Mouse (Mus musculus) cortical plate, adult 2 months (tissue): Measurements from ENCODE around the gene Ctnnd2. TPM values are rescaled to one million over a fixed set of nuclear protein-coding genes. Genes with fewer than 3 reads are reported as not detected.
A peak's percentile ranks its signal among the peaks of the same experiment; 100 is the strongest.

Experiments
- H3K27ac ChIP-seq: fragments of 200-500 bp; 2 replicates; pipeline ENCODE4 v1.5.1; 2012; ENCODE audit warnings: low read length, control low read depth, inconsistent platforms; ENCODE audit not compliant: insufficient read depth
- H3K4me1 ChIP-seq: fragments of 200-500 bp; 2 replicates; pipeline ENCODE4 v1.6.1; 2011; ENCODE audit warnings: low read length; ENCODE audit not compliant: control insufficient read depth, insufficient read depth
- H3K4me3 ChIP-seq: fragments of 200-500 bp; 2 replicates; pipeline ENCODE4 v1.5.1; 2011; ENCODE audit warnings: mild to moderate bottlenecking, low read length, control low read depth; ENCODE audit not compliant: insufficient read depth
- CTCF ChIP-seq: fragments of 200-500 bp; IDR thresholded peaks from 2 replicates; pipeline ENCODE4 v1.5.1; 2011; ENCODE audit warnings: mild to moderate bottlenecking, control low read depth, low read length; ENCODE audit not compliant: insufficient read depth; ENCODE audit errors: extremely low read depth
- POLR2A ChIP-seq: fragments of 200-500 bp; IDR thresholded peaks from 2 replicates; pipeline ENCODE4 v1.6.1; 2011; ENCODE audit warnings: mild to moderate bottlenecking, low read length, control low read depth; ENCODE audit not compliant: insufficient read depth; ENCODE audit errors: extremely low read depth
- polyA plus RNA-seq: library from polyadenylated mRNA; depleted of rRNA; stranded (reverse); fragments of >200 nt; gene quantifications from 2 replicates; pipeline ENCODE4 v1.2.3, GENCODE M21; 2012

Gene Ctnnd2
- polyA plus RNA-seq, 1 experiment: 133 TPM

DNA sequence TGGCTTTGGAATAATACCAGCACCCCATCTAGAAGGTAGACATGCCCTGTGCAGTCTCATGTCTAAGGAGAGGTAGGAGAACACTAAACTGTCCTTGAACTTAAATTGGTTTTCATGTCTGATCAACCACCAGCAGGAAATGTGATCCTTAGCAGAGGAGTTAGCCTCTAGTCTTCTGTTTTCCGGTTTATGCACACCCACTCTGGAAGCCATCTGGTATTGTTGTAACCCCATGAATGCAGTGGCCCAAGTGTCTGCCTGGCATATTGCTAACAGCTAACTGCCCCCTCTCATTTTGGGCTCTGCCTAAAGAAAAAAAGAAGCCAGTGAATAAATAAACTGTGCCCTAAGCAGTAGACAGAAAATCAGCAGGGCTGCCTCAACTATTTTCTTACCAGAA is 849.6 kb downstream of the Ctnnd2 start:
- Histone ChIP-seq H3K27ac (0 out of 2 replicates have a peak overlapping the region, but pooled peaks have one; percentile 32), H3K4me3 (no peak overlapping the region), H3K4me1 (peaks cover 6% of the 10 kb centered on the region)
- no peak for TF ChIP-seq POLR2A

DNA sequence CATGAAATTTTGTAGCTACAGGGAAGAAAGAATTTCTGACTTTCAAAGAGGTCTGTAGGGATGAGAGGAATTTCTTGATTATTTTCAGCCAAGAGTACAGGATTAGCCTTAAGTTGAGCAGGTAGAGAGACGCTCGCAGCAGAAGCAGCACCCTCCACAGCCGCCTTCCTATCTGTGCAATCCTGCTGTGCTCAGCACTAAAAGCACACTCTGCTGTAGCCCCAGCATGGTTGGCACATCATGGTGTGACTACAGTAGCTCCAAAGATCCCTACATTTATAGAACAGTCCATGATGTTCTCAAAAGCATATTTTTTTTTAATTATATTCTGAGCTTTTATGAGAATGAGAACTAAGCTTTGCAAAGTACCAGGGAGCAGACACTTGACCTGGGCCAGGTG is 850.1 kb downstream of the Ctnnd2 start:
- Histone ChIP-seq H3K27ac (no peak overlapping the region), H3K4me1 (peaks cover 6% of the 10 kb centered on the region), H3K4me3 (no peak overlapping the region)
- TF ChIP-seq POLR2A (no peak), CTCF (no peak)

DNA sequence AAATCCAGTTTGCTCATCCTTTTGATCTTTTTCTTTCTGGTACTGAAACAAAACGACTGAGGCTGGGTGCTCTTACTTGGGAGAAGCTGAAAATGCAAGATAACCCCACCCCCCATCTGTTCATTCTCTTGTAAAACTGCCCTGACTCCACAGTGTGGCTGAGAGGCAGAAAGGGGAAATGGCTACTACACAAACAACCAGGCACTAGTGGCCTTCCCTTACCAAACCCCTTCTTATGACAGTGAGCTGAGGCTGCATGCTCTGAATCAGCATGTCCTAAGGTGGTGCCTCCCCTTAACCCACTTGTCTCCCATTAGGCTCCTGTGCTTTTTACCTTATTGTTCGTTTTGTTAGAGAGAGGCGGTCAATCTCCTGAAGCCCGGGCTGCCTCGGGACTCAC is 851.4 kb downstream of the Ctnnd2 start:
- no peak overlapping the region for H3K4me3 ChIP-seq
- H3K27ac ChIP-seq: no peak overlapping the region
- TF ChIP-seq POLR2A: no peak
- no peak for TF ChIP-seq CTCF
- peaks cover 6% of the 10 kb centered on the region for H3K4me1 ChIP-seq

DNA sequence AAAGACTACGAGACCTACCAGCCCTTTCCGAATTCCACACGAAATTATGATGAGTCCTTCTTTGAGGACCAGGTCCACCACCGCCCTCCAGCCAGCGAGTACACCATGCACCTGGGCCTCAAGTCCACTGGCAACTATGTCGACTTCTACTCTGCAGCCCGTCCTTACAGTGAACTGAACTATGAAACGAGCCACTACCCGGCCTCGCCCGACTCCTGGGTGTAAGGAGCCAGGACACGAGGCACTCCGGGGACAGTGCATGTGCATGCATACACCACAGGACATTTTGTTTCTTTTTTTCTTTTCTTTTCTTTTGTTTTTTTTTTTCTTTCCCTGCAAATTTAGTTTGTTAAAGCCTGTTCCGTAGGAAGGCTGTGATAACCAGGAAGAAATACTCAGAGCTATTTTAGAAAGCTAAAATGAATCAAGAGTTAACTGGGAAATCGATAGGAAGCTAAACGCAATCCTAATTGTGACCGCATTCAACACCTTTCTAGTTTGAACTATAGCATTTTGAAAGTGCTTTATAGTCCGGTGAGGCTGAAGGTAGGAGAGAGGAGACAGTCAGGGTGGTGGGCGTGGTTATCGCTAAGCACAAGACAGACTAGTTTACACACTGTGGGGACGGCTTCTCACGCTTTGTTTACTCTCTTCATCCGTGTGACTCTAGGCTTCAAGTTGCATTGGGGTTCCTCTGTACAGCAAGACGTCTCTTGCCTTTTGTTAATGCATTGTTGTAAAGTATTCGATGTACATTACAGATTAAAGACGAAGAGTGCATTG is 855.2 kb downstream of the Ctnnd2 start:
- no peak for TF ChIP-seq CTCF
- no peak for TF ChIP-seq POLR2A
- no peak overlapping the region for H3K4me3 ChIP-seq
- H3K4me1 ChIP-seq: peaks cover 6% of the 10 kb centered on the region
- no peak overlapping the region for H3K27ac ChIP-seq

DNA sequence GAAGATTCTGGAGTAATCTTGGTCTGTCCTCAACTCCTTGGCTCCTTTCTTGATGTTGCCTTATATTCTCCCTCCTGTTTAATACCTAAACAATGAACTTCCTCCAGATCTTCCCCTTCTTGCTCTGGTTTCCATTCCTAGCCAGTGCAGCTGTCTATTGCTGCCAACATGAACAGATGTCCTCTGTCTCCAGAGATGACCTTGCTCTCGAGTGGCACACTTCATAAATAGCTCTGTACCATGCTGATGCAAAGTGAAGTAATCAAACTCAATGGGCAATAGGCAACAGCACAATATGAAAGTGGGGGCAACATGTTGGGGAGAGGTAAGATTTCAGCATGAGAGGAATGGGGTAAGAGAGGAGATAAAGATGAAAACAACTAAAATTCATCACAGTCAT is 872.6 kb downstream of the Ctnnd2 start:
- TF ChIP-seq CTCF: no peak
- H3K4me3 ChIP-seq: no peak overlapping the region
- no peak overlapping the region for H3K27ac ChIP-seq
- no peaks in the 10 kb centered on the region for H3K4me1 ChIP-seq

DNA sequence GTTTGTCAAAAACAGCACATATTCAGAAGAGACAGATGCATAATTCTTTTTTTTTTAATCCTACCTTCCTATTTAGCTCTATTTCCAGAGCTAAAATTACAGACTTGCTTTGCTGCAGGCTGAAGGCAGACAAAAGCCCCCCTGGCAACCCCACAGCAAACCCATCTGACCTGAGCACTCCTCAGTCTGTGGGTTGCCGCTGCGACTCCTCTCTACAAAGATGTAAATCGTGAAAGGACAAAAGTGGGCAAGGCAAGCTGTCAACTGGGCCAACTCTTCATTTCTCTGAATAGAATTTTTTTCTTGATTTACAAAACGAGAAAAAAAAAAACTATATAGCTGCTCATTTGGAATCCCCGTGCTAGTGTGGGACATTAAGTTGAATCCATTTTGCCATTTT is 879.1 kb downstream of the Ctnnd2 start:
- no peaks in the 10 kb centered on the region; the same call in 1 of the 2 replicates for H3K4me1 ChIP-seq
- H3K27ac ChIP-seq: no peak overlapping the region
- TF ChIP-seq POLR2A: no peak
- no peak overlapping the region for H3K4me3 ChIP-seq

DNA sequence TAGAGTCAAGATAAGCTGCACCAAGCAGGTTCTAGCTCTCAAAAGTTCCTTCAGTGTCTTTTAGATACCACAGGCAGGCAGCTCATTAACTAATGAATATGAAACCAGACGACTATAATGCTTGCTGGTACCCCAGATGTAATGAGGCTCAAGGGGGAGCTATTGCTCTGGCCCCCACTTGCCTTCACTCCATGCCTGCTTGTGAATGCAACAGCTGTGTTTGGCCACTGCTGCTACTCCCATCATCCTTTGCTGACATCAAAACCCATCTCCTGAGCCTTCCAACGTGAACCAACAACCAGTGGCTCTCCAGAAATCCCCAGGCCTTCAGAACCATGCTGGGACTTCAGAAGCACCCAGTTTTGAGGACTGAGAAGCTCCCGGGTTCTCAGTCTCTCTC is 883.8 kb downstream of the Ctnnd2 start:
- no peak overlapping the region for H3K4me3 ChIP-seq
- TF ChIP-seq CTCF: no peak
- no peak overlapping the region for H3K27ac ChIP-seq
- H3K4me1 ChIP-seq: peaks cover 2% of the 10 kb centered on the region

DNA sequence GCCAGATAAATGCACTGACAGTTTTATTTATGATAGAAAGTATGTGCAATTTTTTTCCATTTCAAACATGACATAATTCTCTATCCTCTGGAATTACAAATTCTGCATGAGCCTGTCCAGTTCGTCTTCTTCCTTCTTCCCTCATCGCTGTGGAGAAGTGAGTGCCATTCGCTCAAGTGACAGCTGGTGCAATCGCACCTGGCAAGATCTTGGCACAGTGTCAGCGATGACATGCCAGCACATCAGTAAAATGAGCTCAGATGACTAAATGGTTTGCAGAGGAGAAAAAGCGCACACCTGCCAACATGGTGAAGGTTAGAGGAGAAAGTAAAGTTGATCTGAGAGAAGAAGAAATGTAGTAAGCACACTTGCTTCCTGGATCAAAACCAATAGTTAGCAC is 885.9 kb downstream of the Ctnnd2 start:
- no peak overlapping the region for H3K27ac ChIP-seq
- no peak overlapping the region for H3K4me3 ChIP-seq
- TF ChIP-seq CTCF (no peak), POLR2A (no peak)
- H3K4me1 ChIP-seq: peaks cover 2% of the 10 kb centered on the region

DNA sequence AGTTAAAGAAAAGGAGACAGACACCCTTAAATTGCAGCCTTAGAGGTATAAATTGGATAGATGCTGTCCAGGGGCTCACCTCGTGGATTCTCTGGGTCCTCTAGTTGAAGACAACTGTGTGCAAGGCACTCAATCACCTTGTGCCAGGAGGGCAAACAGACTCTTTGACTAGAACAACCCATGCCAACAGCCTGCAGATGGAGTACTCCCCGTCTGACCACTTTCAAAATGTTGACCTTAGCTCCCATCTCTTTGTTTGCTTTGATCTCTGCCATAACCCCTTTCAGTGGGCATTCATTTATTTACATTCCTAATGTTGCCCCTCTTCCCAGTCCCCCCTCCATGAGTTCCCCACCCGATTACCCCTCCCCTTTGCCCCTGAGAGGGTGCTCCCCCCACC is 891.3 kb downstream of the Ctnnd2 start:
- TF ChIP-seq POLR2A (no peak), CTCF (no peak)
- Histone ChIP-seq H3K4me1 (no peaks in the 10 kb centered on the region), H3K4me3 (no peak overlapping the region), H3K27ac (no peak overlapping the region)

DNA sequence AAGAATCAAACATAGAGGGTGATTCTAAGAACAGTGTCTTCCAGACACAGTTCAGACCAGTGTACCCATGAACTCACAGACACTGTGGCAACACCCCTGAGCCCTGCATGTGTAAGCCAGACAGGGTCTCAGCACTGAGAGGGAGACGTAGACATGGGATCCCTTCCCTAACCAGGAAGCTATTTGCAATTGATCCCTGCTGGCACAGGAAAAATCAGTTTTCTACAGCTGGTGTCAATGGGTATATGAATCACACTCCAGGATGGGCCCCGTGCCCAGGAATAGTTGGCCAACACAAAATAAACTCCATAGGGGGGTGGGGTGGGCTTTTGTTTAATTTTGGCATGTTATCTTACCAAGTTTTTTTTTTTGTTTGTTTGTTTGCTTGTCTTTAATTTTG is 895.7 kb downstream of the Ctnnd2 start:
- Histone ChIP-seq H3K27ac (no peak overlapping the region), H3K4me3 (no peak overlapping the region), H3K4me1 (no peaks in the 10 kb centered on the region)
- TF ChIP-seq POLR2A (no peak), CTCF (no peak)

DNA sequence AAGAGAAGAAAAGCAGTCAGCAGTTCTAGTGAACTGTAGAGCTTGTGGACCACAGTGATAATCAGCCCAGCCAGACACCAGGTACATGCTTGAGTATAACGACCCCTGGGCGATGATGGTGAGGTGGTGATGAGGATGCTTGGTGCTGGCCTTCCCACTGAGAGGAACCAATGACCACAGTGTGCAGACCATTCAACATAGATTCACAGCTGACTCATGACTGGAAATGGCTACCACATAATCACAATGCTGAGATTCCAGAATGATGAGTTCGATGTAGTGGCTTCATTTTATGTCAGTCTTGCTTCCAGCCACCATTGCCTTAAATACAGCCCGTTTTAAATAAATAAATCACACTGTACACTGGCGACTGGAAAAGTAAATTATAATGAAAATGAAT is 897.9 kb downstream of the Ctnnd2 start:
- Histone ChIP-seq H3K4me1 (no peaks in the 10 kb centered on the region), H3K4me3 (no peak overlapping the region), H3K27ac (no peak overlapping the region)
- TF ChIP-seq CTCF (no peak), POLR2A (no peak)
